Mouse (Mus musculus): Measurements from ENCODE around the gene 2310002L09Rik.
"Not testable (repeated sequence)": the region's sequence is repeated elsewhere in the genome, so short reads cannot be mapped to it uniquely, and the experiment has no call there.

The 2310002L09Rik gene
- long read RNA-seq, experiment 1: 0 reads
- long read RNA-seq, experiment 2: 0 reads

GRCm38 (mm10) chr4:73950375-73950896 lies at the start of gene 2310002L09Rik:
2310002L09Rik (minus strand) TSS chr4:73950846.
- intact Hi-C loops (cut with DNase I): no loop called here

DNA sequence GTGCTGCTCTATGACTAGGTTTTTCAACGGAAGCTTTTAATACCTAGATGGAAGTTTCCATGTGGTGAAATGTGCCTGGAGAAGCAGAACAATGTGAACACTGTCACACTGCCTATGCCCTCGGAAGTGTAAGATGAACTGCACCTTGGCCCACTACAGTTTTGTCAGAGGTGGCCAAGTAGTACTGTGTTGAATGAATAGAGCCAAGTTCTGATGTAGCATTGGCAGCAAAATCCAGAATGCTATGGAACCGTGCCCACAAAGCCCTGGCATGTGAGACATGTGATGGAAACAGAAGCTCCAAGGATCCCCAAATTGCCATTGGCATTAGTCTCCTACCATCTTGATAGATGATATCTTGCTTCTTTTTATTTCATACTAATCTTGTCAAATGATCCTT lies 29.8 kb upstream of the 2310002L09Rik start:
- intact Hi-C loops (cut with DNase I): no loop called here

- intact Hi-C loops (cut with DNase I): not testable (repeated sequence)
These were observed 30.0 kb downstream of the 2310002L09Rik start, which contains the start of gene Gm11756 for GRCm38 (mm10) chr4:73920660-73921059. Gm11756 (minus strand) TSS chr4:73920760.

DNA sequence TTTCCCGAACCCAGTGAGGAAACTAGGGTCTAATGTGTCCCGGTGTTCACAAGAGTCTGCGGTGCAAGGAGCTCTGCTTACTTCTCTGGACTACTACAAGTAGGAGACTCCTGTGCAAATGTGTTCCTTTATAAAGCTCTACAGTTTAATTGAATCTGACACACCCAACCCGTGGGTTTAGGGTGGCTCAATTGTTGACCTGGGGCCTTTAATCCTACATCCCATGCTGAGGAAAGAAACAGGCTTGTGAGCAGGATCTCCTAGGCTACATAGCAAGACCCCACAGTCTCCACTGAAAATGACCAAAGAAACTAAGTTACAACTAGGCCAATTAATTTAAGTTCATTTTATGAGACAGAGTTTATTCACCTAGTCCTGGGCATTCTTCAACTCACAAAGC lies 44.8 kb downstream of the 2310002L09Rik start, which contains the start of gene Gm13871:
Gene Gm13871 (minus strand): TSS at position 101 of the 400 bp plus-strand sequence.
- intact Hi-C loops (cut with DNase I): not testable (repeated sequence)

DNA sequence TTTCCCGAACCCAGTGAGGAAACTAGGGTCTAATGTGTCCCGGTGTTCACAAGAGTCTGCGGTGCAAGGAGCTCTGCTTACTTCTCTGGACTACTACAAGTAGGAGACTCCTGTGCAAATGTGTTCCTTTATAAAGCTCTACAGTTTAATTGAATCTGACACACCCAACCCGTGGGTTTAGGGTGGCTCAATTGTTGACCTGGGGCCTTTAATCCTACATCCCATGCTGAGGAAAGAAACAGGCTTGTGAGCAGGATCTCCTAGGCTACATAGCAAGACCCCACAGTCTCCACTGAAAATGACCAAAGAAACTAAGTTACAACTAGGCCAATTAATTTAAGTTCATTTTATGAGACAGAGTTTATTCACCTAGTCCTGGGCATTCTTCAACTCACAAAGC lies 59.6 kb downstream of the 2310002L09Rik start, which contains the start of gene Gm11757:
Gene Gm11757 (minus strand): TSS at position 101 of the 400 bp plus-strand sequence.
- intact Hi-C loops (cut with DNase I): not testable (repeated sequence)

All from adrenal gland (tissue).